Mouse (Mus musculus) embryonic fibroblast, embryonic 13.5 days (primary cell): ENCODE measurements around the gene Slc26a3.

ENCODE experiments used
- CTCF ChIP-seq: IDR thresholded peaks from 2 replicates; pipeline ENCODE4 v1.5.1; 2011; ENCODE audit warnings: mild to moderate bottlenecking, control low read depth, low read length, moderate library complexity, borderline replicate concordance; ENCODE audit not compliant: insufficient read depth
- POLR2A ChIP-seq: IDR thresholded peaks from 2 replicates; pipeline ENCODE4 v1.6.1; 2011; ENCODE audit warnings: low read depth, mild to moderate bottlenecking, control low read depth, low read length, moderate library complexity

DNA sequence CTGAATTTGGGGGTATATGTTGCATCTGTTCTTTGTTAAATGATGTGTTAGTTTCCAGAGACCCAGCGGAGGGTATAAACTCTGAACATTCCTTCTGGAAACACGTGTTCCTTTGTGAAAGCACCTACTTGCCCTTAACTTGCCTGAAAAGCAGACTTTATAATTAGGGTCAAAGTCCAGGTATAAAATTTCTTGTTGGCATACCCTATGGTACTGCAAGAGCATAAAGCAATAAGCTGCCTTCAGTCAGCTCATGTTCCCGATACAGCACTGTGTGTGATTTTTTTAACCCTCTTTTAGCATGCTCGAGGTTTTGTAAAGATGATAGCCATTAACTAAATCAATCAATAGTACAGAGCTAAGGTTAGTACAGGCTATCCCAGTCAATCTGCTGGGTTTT, 71.9 kb downstream of the Slc26a3 start:
- TF ChIP-seq POLR2A (no peak), CTCF (no peak)
